Mouse (Mus musculus) forebrain, embryonic 14.5 days (tissue): ENCODE measurements around the gene Slc38a1. TPM values are rescaled to one million over a fixed set of nuclear protein-coding genes. Genes with fewer than 3 reads are reported as not detected.
"Not testable (repeated sequence)": the region's sequence is repeated elsewhere in the genome, so short reads cannot be mapped to it uniquely, and the experiment has no call there.

ENCODE experiments used
- ATAC-seq: fragments of 200-750 bp; cut with Nextera tagmentation; 2 replicates; pipeline ENCODE4 v1.8.0; 2017; ENCODE audit warnings: mild to moderate bottlenecking, moderate library complexity
- DNase-seq: peaks from one replicate; pipeline ENCODE4 v3.0.0-alpha.2; 2015; ENCODE audit warnings: low spot score
- H3K27ac ChIP-seq: fragments of 300-500 bp; sonication (generic); 2 replicates; pipeline ENCODE4 v1.5.1; 2014; ENCODE audit warnings: low read depth, mild to moderate bottlenecking, control low read depth, low read length, moderate library complexity
- H3K27me3 ChIP-seq: fragments of 300-500 bp; sonication (generic); replicated peaks from 2 replicates; pipeline ENCODE4 v1.6.1; 2014; ENCODE audit warnings: low read length, control low read depth, mixed read lengths; ENCODE audit not compliant: control insufficient read depth, insufficient read depth
- H3K36me3 ChIP-seq: fragments of 300-500 bp; sonication (generic); 2 replicates; pipeline ENCODE4 v1.6.1; 2014; ENCODE audit warnings: low read length, control low read depth; ENCODE audit not compliant: control insufficient read depth, insufficient read depth
- H3K4me1 ChIP-seq: fragments of 300-500 bp; sonication (generic); 2 replicates; pipeline ENCODE4 v1.6.1; 2014; ENCODE audit warnings: antibody characterized with exemption, low read length, control low read depth; ENCODE audit not compliant: control insufficient read depth, insufficient read depth
- H3K4me2 ChIP-seq: fragments of 300-500 bp; sonication (generic); 2 replicates; pipeline ENCODE4 v1.6.1; 2014; ENCODE audit warnings: mild to moderate bottlenecking, control low read depth, low read length
- H3K4me3 ChIP-seq: fragments of 300-500 bp; sonication (generic); 2 replicates; pipeline ENCODE4 v1.5.1; 2014; ENCODE audit warnings: low read depth, low read length, control low read depth
- H3K9ac ChIP-seq: fragments of 300-500 bp; sonication (generic); 2 replicates; pipeline ENCODE4 v1.6.1; 2014; ENCODE audit warnings: mild to moderate bottlenecking, low read length, control low read depth, moderate library complexity
- H3K9me3 ChIP-seq: fragments of 300-500 bp; sonication (generic); replicated peaks from 2 replicates; pipeline ENCODE4 v1.6.1; 2016; ENCODE audit warnings: low read length, control low read depth, mixed read lengths; ENCODE audit not compliant: control insufficient read depth
- WGBS: fragments of 180-500 bp; shearing (Covaris S2); extraction: QIAGEN DNeasy Blood & Tissue Kit; methylation state at CpG from one replicate; pipeline ENCODE4 v1.1.7; 2014; 5-methylcytosine and 5-hydroxymethylcytosine counted together
- polyA plus RNA-seq: library from polyadenylated mRNA; unstranded; fragments of >200 nt; fragmentation: Nextera tagmentation; extraction: Ambion mirVana; gene quantifications from 2 replicates; pipeline ENCODE4 v1.2.1, GENCODE M21; 2014

The Slc38a1 gene
- polyA plus RNA-seq, 1 experiment from 2014 or later, result 100 TPM

GRCm38 (mm10) chr15:96634670-96635405 is 7.9 kb downstream of the Slc38a1 start:
- H3K27me3 ChIP-seq, result no peaks in the 10 kb centered on the region
- peaks cover 36% of the 10 kb centered on the region for H3K36me3 ChIP-seq
- H3K4me2 ChIP-seq, result no peak overlapping the region
- DNase-seq (no peak), ATAC-seq (no peak)
- no peak overlapping the region for H3K27ac ChIP-seq
- H3K4me1 ChIP-seq, result peaks cover 12% of the 10 kb centered on the region
- no peak overlapping the region for H3K4me3 ChIP-seq
- no peaks in the 10 kb centered on the region for H3K9me3 ChIP-seq
- 92% methylated on average over 19 of the region's 19 CpGs for WGBS
- no peak overlapping the region for H3K9ac ChIP-seq

- Histone ChIP-seq H3K9ac (no peak overlapping the region), H3K4me1 (no peaks in the 10 kb centered on the region), H3K9me3 (no peaks in the 10 kb centered on the region), H3K27ac (no peak overlapping the region), H3K27me3 (no peaks in the 10 kb centered on the region), H3K4me2 (no peak overlapping the region), H3K36me3 (peaks cover 28% of the 10 kb centered on the region), H3K4me3 (no peak overlapping the region)
- ATAC-seq (no peak), DNase-seq (no peak)
- 93% methylated on average over 5 of the region's 5 CpGs for WGBS
Observed at GRCm38 (mm10) chr15:96632201-96632600, 10.5 kb downstream of the Slc38a1 start.

GRCm38 (mm10) chr15:96631107-96631718 is 11.5 kb downstream of the Slc38a1 start:
- Histone ChIP-seq H3K4me3 (no peak overlapping the region), H3K9ac (no peak overlapping the region), H3K36me3 (peaks cover 25% of the 10 kb centered on the region), H3K27ac (no peak overlapping the region), H3K4me2 (no peak overlapping the region), H3K27me3 (no peaks in the 10 kb centered on the region), H3K9me3 (no peaks in the 10 kb centered on the region), H3K4me1 (no peaks in the 10 kb centered on the region)
- no peak for ATAC-seq
- 85% methylated on average over 13 of the region's 13 CpGs for WGBS
- DNase-seq, result no peak

GRCm38 (mm10) chr15:96628256-96628655 is 14.5 kb downstream of the Slc38a1 start:
- H3K4me2 ChIP-seq, result no peak overlapping the region
- H3K27me3 ChIP-seq, result no peaks in the 10 kb centered on the region
- DNase-seq, result no peak
- WGBS, result 95% methylated on average over 7 of the region's 7 CpGs
- H3K36me3 ChIP-seq, result peaks cover 23% of the 10 kb centered on the region
- H3K4me1 ChIP-seq, result no peaks in the 10 kb centered on the region
- H3K27ac ChIP-seq, result no peak overlapping the region
- no peak overlapping the region for H3K9ac ChIP-seq
- no peaks in the 10 kb centered on the region for H3K9me3 ChIP-seq
- no peak overlapping the region for H3K4me3 ChIP-seq
- ATAC-seq, result no peak

- no peaks in the 10 kb centered on the region for H3K4me1 ChIP-seq
- WGBS, result 84% methylated on average over 5 of the region's 5 CpGs
- ATAC-seq, result no peak
- H3K4me3 ChIP-seq, result no peak overlapping the region
- DNase-seq, result no peak
- no peaks in the 10 kb centered on the region for H3K9me3 ChIP-seq
- H3K27me3 ChIP-seq, result no peaks in the 10 kb centered on the region
- H3K4me2 ChIP-seq, result no peak overlapping the region
- H3K9ac ChIP-seq, result no peak overlapping the region
- H3K36me3 ChIP-seq, result peaks cover 35% of the 10 kb centered on the region
- no peak overlapping the region for H3K27ac ChIP-seq
Observed at GRCm38 (mm10) chr15:96626871-96627270, 15.8 kb downstream of the Slc38a1 start.

GRCm38 (mm10) chr15:96625012-96625411 is 17.7 kb downstream of the Slc38a1 start:
- not testable (repeated sequence) for H3K4me3 ChIP-seq, ATAC-seq, H3K27ac ChIP-seq, DNase-seq, H3K9me3 ChIP-seq, H3K9ac ChIP-seq, H3K27me3 ChIP-seq, H3K4me2 ChIP-seq, H3K4me1 ChIP-seq
- WGBS, result 94% methylated on average over 9 of the region's 9 CpGs
- H3K36me3 ChIP-seq, result peaks cover 46% of the 10 kb centered on the region

GRCm38 (mm10) chr15:96622376-96622775 is 20.3 kb downstream of the Slc38a1 start:
- Histone ChIP-seq H3K27ac (no peak overlapping the region), H3K27me3 (no peaks in the 10 kb centered on the region), H3K4me3 (no peak overlapping the region), H3K36me3 (peaks cover 56% of the 10 kb centered on the region), H3K9me3 (no peaks in the 10 kb centered on the region), H3K9ac (no peak overlapping the region), H3K4me1 (no peaks in the 10 kb centered on the region), H3K4me2 (no peak overlapping the region)
- ATAC-seq, result no peak
- 97% methylated on average over 7 of the region's 7 CpGs for WGBS
- no peak for DNase-seq

- Histone ChIP-seq H3K9me3 (no peaks in the 10 kb centered on the region), H3K4me2 (no peak overlapping the region), H3K36me3 (peaks cover 61% of the 10 kb centered on the region), H3K4me1 (no peaks in the 10 kb centered on the region), H3K9ac (no peak overlapping the region), H3K27ac (no peak overlapping the region), H3K4me3 (no peak overlapping the region), H3K27me3 (no peaks in the 10 kb centered on the region)
- DNase-seq (no peak), ATAC-seq (no peak)
- 94% methylated on average over 6 of the region's 6 CpGs for WGBS
Observed at GRCm38 (mm10) chr15:96621686-96622085, 21.0 kb downstream of the Slc38a1 start.

- Histone ChIP-seq H3K4me2 (no peak overlapping the region), H3K4me1 (no peaks in the 10 kb centered on the region), H3K36me3 (peaks cover 80% of the 10 kb centered on the region), H3K4me3 (no peak overlapping the region), H3K27me3 (no peaks in the 10 kb centered on the region), H3K9ac (no peak overlapping the region), H3K9me3 (peaks cover 13% of the 10 kb centered on the region), H3K27ac (no peak overlapping the region)
- DNase-seq, result no peak
- ATAC-seq, result no peak
- WGBS, result 96% methylated on average over 7 of the region's 7 CpGs
Observed at GRCm38 (mm10) chr15:96617555-96617954, 25.2 kb downstream of the Slc38a1 start.
